Comparison of ENCODE assay signal across 16 mouse cellular contexts in the genomic region with DNA sequence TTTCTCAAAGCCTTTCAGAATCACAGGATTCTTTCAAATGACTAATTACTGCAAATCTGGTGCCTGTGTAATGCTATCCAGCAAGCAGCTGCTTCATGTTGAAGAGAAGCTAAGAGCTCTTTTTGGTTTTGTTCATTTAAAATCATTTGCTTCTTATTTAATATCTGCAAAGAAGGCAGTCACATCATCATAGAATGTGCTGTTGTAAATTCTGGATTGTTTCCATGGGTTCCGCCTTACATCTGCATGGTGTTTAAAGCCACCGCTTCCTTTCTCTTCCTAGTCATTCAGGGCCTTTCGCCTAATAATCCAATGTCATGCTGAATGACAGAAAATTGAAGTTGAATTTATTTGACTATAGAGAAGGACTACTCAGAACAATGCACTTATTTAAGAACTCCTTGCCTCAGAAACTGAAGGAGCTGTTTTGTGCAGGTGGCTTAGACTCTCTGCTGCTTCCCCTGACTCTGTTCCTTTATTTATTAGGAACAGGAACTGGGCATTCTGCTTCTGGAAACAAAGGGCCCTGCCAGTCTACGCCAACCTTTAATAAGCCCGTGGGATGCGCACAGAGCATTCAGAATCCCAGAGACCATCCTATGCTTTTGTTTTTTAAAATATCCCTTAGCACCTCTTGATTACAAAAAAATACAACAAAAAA.
A peak's percentile ranks its signal among the peaks of the same experiment; 100 is the strongest.
DNase-seq lines count a peak whose midpoint lies in the region; ATAC-seq lines count a peak whose summit lies in the region.
"Had no signal": no experiment of that assay in that cellular context is flagged by ENCODE, and none has a peak within 500 bp of the region (broad histone marks: within the 10 kb centered on the region; RNA-seq: fewer than 3 reads in every experiment).

No protein-coding gene starts in this region.

- H3K4me1 ChIP-seq in forebrain, embryonic 12.5 days: peaks cover 15% of the 10 kb centered on the region
- peaks cover 7% of the 10 kb centered on the region for H3K4me1 ChIP-seq in hindbrain, embryonic 14.5 days (replicated peaks; ENCODE audit: control insufficient read depth, insufficient read depth, low read length)
- H3K4me1 ChIP-seq: limb, embryonic 12.5 days had no signal

- no peak overlapping the region for H3K4me3 ChIP-seq in forebrain, embryonic 12.5 days (replicated peaks)
- no peak overlapping the region for H3K4me3 ChIP-seq in hindbrain, embryonic 14.5 days (replicated peaks; ENCODE audit: low read length)
- H3K4me3 ChIP-seq: embryonic facial prominence, embryonic 13.5 days; limb, embryonic 12.5 days; neural tube, embryonic 13.5 days had no signal

- no peaks in the 10 kb centered on the region for H3K36me3 ChIP-seq in forebrain, embryonic 12.5 days (replicated peaks)
- H3K36me3 ChIP-seq in hindbrain, embryonic 14.5 days (replicated peaks; ENCODE audit: control insufficient read depth, insufficient read depth): no peaks in the 10 kb centered on the region
- H3K36me3 ChIP-seq: embryonic facial prominence, embryonic 13.5 days; limb, embryonic 12.5 days; neural tube, embryonic 13.5 days had no signal

- peak; percentile 73; the same call in 1 of the 2 replicates for ATAC-seq in forebrain, embryonic 12.5 days (ENCODE audit: low FRiP score)
- ATAC-seq in hindbrain, embryonic 14.5 days (ENCODE audit: low FRiP score): peak; percentile 27; the same call in 1 of the 2 replicates
- ATAC-seq: CD4-positive, CD25-positive, alpha-beta regulatory T cell, adult 4 months; intestine, postnatal 0 days; liver, postnatal 0 days had no signal

- H3K9ac ChIP-seq in forebrain, embryonic 12.5 days: no peak overlapping the region
- H3K9ac ChIP-seq in hindbrain, embryonic 14.5 days: 0 out of 2 replicates have a peak overlapping the region, but pooled peaks have one; percentile 5
- H3K9ac ChIP-seq: embryonic facial prominence, embryonic 13.5 days; limb, embryonic 12.5 days; liver, postnatal 0 days; neural tube, embryonic 13.5 days had no signal

- 15% methylated on average over 6 of the region's 6 CpGs for WGBS in forebrain, embryonic 12.5 days
- 33% methylated on average over 6 of the region's 6 CpGs for WGBS in hindbrain, embryonic 14.5 days

- 0 out of 2 replicates have a peak overlapping the region, but pooled peaks have one; percentile 1 for H3K4me2 ChIP-seq in forebrain, embryonic 12.5 days
- H3K4me2 ChIP-seq in hindbrain, embryonic 14.5 days (replicated peaks): no peak overlapping the region
- H3K4me2 ChIP-seq: embryonic facial prominence, embryonic 13.5 days; limb, embryonic 12.5 days; neural tube, embryonic 13.5 days had no signal

- peak; percentile 12 for DNase-seq in layer of hippocampus, adult 9-11 months
- DNase-seq in layer of hippocampus, postnatal 25 days (ENCODE audit: extremely low spot score in 1 of 2, low spot score in 1 of 2): no peak
- DNase-seq in hindbrain, embryonic 14.5 days (ENCODE audit: low spot score): peak; percentile 25
- DNase-seq in skeletal muscle tissue, adult 2 months (ENCODE audit: low read depth, low spot score): peak; percentile 12
- no peak for DNase-seq in right cerebral cortex, postnatal 14 days
- DNase-seq in natural killer cell, adult 2 months (ENCODE audit: low spot score in 2 of 2): no peak
- DNase-seq: cerebellum, adult 8-10 months; heart, postnatal 14 days; liver, postnatal 0 days; thymus, postnatal 4 days had no signal

- peak overlapping the region; percentile 66 for H3K27ac ChIP-seq in forebrain, embryonic 12.5 days
- H3K27ac ChIP-seq in hindbrain, embryonic 14.5 days: peak overlapping the region; percentile 64; the same call in 1 of the 2 replicates
- H3K27ac ChIP-seq: embryonic facial prominence, embryonic 13.5 days; limb, embryonic 12.5 days; neural tube, embryonic 13.5 days had no signal

- no peaks in the 10 kb centered on the region for H3K9me3 ChIP-seq in forebrain, embryonic 12.5 days
- H3K9me3 ChIP-seq in hindbrain, embryonic 14.5 days (ENCODE audit: control insufficient read depth, low read length): no peaks in the 10 kb centered on the region
- H3K9me3 ChIP-seq: embryonic facial prominence, embryonic 13.5 days; limb, embryonic 12.5 days; neural tube, embryonic 13.5 days had no signal

- no peaks in the 10 kb centered on the region for H3K27me3 ChIP-seq in forebrain, embryonic 12.5 days
- H3K27me3 ChIP-seq in hindbrain, embryonic 14.5 days (ENCODE audit: control insufficient read depth, insufficient read depth, low read length): no peaks in the 10 kb centered on the region
- H3K27me3 ChIP-seq: embryonic facial prominence, embryonic 13.5 days; limb, embryonic 12.5 days; neural tube, embryonic 13.5 days had no signal

Comparison
In these comparisons a context has a peak if more than half of its experiments do, and no peak if none do; other contexts are left out.
1. DNase-seq: peak in layer of hippocampus, adult 9-11 months (single experiment), hindbrain, embryonic 14.5 days (single experiment) and skeletal muscle tissue, adult 2 months (single experiment); none in layer of hippocampus, postnatal 25 days (0 of 2), right cerebral cortex, postnatal 14 days (single experiment) and natural killer cell, adult 2 months (0 of 2).